Mouse (Mus musculus) hindbrain, embryonic 11.5 days (tissue): ENCODE data around the gene Slc25a24. TPM values are rescaled to one million over a fixed set of nuclear protein-coding genes. Genes with fewer than 3 reads are reported as not detected.

Source experiments
- ATAC-seq: fragments of 200-750 bp; cut with Nextera tagmentation; 2 replicates; pipeline ENCODE4 v1.8.0; 2017; ENCODE audit warnings: mild to moderate bottlenecking, moderate TSS enrichment, moderate library complexity; ENCODE audit not compliant: low FRiP score
- DNase-seq: peaks from one replicate; pipeline ENCODE4 v3.0.0-alpha.2; 2015; ENCODE audit warnings: low spot score
- H3K27ac ChIP-seq: fragments of 300-500 bp; sonication (generic); 2 replicates; pipeline ENCODE4 v1.5.1; 2014; ENCODE audit warnings: mild to moderate bottlenecking, low read depth, low read length
- H3K27me3 ChIP-seq: fragments of 300-500 bp; sonication (generic); 2 replicates; pipeline ENCODE4 v1.6.1; 2014; ENCODE audit warnings: mild to moderate bottlenecking, low read length, moderate library complexity, mixed read lengths; ENCODE audit not compliant: control insufficient read depth, insufficient read depth
- H3K36me3 ChIP-seq: fragments of 300-500 bp; sonication (generic); 2 replicates; pipeline ENCODE4 v1.6.1; 2014; ENCODE audit warnings: mild to moderate bottlenecking, low read length, moderate library complexity, mixed read lengths; ENCODE audit not compliant: control insufficient read depth, insufficient read depth
- H3K4me1 ChIP-seq: fragments of 300-500 bp; sonication (generic); replicated peaks from 2 replicates; pipeline ENCODE4 v1.6.1; 2014; ENCODE audit warnings: low read length, mixed read lengths; ENCODE audit not compliant: control insufficient read depth, insufficient read depth
- H3K4me2 ChIP-seq: fragments of 300-500 bp; sonication (generic); replicated peaks from 2 replicates; pipeline ENCODE4 v1.6.1; 2014; ENCODE audit warnings: mild to moderate bottlenecking, low read depth, low read length
- H3K4me3 ChIP-seq: fragments of 300-500 bp; sonication (generic); 2 replicates; pipeline ENCODE4 v1.5.1; 2014; ENCODE audit warnings: low read depth, low read length
- H3K9ac ChIP-seq: fragments of 300-500 bp; sonication (generic); 2 replicates; pipeline ENCODE4 v1.6.1; 2014; ENCODE audit warnings: low read depth, low read length
- H3K9me3 ChIP-seq: fragments of 300-500 bp; sonication (generic); 2 replicates; pipeline ENCODE4 v1.6.1; 2016; ENCODE audit warnings: low read length; ENCODE audit not compliant: control insufficient read depth
- WGBS: fragments of 180-500 bp; shearing (Covaris S2); extraction: QIAGEN DNeasy Blood & Tissue Kit; methylation state at CpG from one replicate; pipeline ENCODE4 v1.1.7; 2014; 5-methylcytosine and 5-hydroxymethylcytosine counted together
- polyA plus RNA-seq: library from polyadenylated mRNA; unstranded; fragments of >200 nt; fragmentation: Nextera tagmentation; extraction: Ambion mirVana; gene quantifications from 2 replicates; pipeline ENCODE4 v1.2.1, GENCODE M21; 2014

The Slc25a24 gene
- polyA plus RNA-seq, 1 experiment from 2014 or later: 34.6 TPM

GRCm38 (mm10) chr3:109123531-109123981, 607 bp downstream of the Slc25a24 start:
- WGBS: 17% methylated on average over 8 of the region's 8 CpGs
- peak overlapping the region; percentile 79 for H3K4me2 ChIP-seq
- peak; percentile 1; the same call in 1 of the 2 replicates for ATAC-seq
- no peaks in the 10 kb centered on the region for H3K36me3 ChIP-seq
- peak overlapping the region; percentile 94 for H3K9ac ChIP-seq
- H3K9me3 ChIP-seq: no peaks in the 10 kb centered on the region
- peak overlapping the region; percentile 73 for H3K4me3 ChIP-seq
- H3K27ac ChIP-seq: no peak overlapping the region
- H3K4me1 ChIP-seq: no peaks in the 10 kb centered on the region
- no peaks in the 10 kb centered on the region for H3K27me3 ChIP-seq
- DNase-seq: no peak

DNA sequence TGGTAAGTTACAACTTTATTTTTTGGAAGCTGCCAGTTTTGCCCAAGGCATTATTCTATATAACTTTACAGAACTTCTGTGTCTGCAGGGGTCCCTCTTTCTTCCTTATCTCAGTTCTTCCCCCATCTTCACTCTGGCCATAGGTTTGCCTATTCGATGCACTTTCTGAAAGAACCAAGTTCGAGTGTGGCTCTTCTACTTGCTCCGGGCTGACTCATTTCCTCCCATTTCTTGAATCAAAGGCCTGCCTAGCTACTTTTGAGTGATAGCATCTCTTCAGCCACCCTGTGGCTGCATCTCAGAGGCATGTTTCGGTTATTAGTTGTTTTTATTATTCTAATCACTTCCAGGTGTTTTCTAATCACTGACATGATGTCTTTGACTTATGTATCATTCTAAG, 1.1 kb downstream of the Slc25a24 start:
- Histone ChIP-seq H3K4me3 (peak overlapping the region; percentile 73; the same call in 1 of the 2 replicates), H3K36me3 (no peaks in the 10 kb centered on the region), H3K9me3 (no peaks in the 10 kb centered on the region), H3K27ac (no peak overlapping the region), H3K9ac (no peak overlapping the region), H3K4me1 (no peaks in the 10 kb centered on the region), H3K27me3 (no peaks in the 10 kb centered on the region), H3K4me2 (peak overlapping the region; percentile 79)
- DNase-seq: peak; percentile 10
- ATAC-seq: no peak
- 62% methylated on average over 4 of the region's 4 CpGs for WGBS

DNA sequence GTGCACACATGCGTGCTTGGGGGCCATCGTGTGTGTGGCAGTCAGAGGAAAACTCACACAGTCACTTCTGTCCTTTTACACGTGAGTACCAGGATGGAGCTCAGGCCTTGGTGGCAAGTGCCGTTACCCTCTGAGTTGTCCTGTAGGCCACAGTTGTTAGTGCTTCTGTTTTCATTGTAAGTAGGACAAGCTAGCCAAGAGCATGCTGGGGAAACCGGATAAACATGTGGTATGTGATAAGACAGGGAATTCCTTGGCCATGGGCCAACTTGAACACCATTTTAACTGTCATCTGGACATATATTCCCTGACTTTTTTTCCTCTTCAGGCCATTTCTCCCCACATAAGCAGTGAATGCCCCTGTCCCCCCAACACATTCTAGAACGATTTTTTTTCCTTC, 2.6 kb downstream of the Slc25a24 start:
- H3K27me3 ChIP-seq: no peaks in the 10 kb centered on the region
- no peak for DNase-seq
- no peak overlapping the region for H3K9ac ChIP-seq

GRCm38 (mm10) chr3:109129768-109130167, 6.8 kb downstream of the Slc25a24 start:
- Histone ChIP-seq H3K9me3 (no peaks in the 10 kb centered on the region), H3K9ac (no peak overlapping the region), H3K27me3 (no peaks in the 10 kb centered on the region), H3K4me2 (no peak overlapping the region), H3K4me3 (no peak overlapping the region), H3K4me1 (no peaks in the 10 kb centered on the region), H3K36me3 (no peaks in the 10 kb centered on the region), H3K27ac (no peak overlapping the region)
- 81% methylated on average over 5 of the region's 5 CpGs for WGBS
- ATAC-seq (no peak), DNase-seq (no peak)

More for the DNA sequence above, 2.6 kb downstream of the Slc25a24 start:
- Histone ChIP-seq H3K9me3 (no peaks in the 10 kb centered on the region), H3K4me2 (no peak overlapping the region), H3K27ac (no peak overlapping the region), H3K4me1 (no peaks in the 10 kb centered on the region), H3K4me3 (no peak overlapping the region), H3K36me3 (no peaks in the 10 kb centered on the region)
- 93% methylated on average over 6 of the region's 6 CpGs for WGBS
- ATAC-seq: no peak

DNA sequence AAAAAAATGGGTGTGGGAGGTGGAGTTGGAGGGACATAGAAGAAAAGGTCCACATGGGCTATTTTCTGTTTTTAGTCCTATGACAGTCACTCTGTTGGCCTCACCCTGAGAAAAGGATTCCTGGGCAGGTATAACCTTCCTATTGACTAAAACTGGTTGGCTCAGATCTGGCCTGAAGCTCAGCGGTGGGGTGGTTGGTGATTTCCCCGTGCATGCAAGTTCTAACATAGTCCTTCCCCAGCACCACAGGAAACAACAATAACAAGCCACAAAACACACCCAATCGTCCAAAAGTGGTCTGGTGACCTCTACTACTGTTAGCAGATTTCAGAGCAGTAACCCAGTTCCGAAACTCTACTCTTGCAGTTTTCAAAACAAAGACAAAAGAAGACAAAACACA, 10.0 kb downstream of the Slc25a24 start:
- DNase-seq: no peak
- H3K4me2 ChIP-seq: no peak overlapping the region
- no peaks in the 10 kb centered on the region for H3K36me3 ChIP-seq
- no peaks in the 10 kb centered on the region for H3K27me3 ChIP-seq
- no peaks in the 10 kb centered on the region for H3K9me3 ChIP-seq
- ATAC-seq: no peak
- no peaks in the 10 kb centered on the region for H3K4me1 ChIP-seq
- H3K4me3 ChIP-seq: no peak overlapping the region
- H3K27ac ChIP-seq: no peak overlapping the region
- 85% methylated on average over 4 of the region's 4 CpGs for WGBS
- H3K9ac ChIP-seq: no peak overlapping the region

- ATAC-seq (no peak), DNase-seq (no peak)
- Histone ChIP-seq H3K4me1 (no peaks in the 10 kb centered on the region), H3K4me2 (no peak overlapping the region), H3K4me3 (no peak overlapping the region), H3K9ac (no peak overlapping the region), H3K9me3 (no peaks in the 10 kb centered on the region), H3K36me3 (no peaks in the 10 kb centered on the region), H3K27ac (no peak overlapping the region), H3K27me3 (no peaks in the 10 kb centered on the region)
- WGBS: 95% methylated on average over 15 of the region's 15 CpGs
Observed at GRCm38 (mm10) chr3:109134036-109134435, 11.1 kb downstream of the Slc25a24 start.

DNA sequence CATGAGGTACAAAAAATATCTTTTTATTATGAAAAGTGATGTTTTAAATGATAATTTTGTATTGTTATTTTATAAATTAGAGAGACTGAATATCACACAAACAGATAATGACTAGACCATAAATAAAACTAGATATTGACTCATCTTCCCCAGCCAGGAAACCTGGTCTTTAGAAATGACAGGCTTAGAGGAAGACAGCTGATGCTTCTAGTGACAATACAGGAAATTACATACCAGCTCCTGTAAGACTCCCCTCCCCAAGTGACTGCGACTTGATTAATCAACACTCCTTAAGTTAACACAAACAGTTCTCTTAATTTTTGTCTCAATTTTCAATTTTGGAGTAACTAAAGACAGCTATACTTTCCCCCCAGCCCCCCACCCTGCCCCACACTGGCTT, 12.4 kb downstream of the Slc25a24 start:
- no peaks in the 10 kb centered on the region for H3K27me3 ChIP-seq
- H3K27ac ChIP-seq: no peak overlapping the region
- ATAC-seq (no peak), DNase-seq (no peak)
- no peaks in the 10 kb centered on the region for H3K4me1 ChIP-seq
- H3K9me3 ChIP-seq: no peaks in the 10 kb centered on the region
- H3K36me3 ChIP-seq: no peaks in the 10 kb centered on the region
- WGBS: 90% methylated on average over 1 of the region's 1 CpGs
- no peak overlapping the region for H3K4me2 ChIP-seq
- H3K4me3 ChIP-seq: no peak overlapping the region
- H3K9ac ChIP-seq: no peak overlapping the region

DNA sequence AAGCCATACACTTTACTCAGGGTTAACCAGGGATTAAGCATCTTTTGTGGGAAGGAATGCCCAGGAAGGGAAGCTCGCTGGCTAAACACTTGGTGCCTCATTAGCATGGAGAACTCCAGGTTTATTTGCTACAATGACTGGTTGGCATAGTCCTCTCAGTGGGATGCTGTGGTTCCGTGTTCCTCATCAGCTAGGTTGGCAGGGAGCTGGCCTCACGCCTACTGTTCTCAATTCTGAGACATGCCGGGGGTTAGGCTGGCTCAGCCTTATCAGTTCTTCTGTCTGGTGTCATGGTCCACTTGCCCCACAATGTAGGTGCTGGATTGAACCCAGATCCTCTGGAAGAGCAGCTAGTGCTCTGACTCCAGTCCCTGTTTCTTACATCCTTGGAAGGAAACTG, 29.6 kb downstream of the Slc25a24 start:
- Histone ChIP-seq H3K4me2 (no peak overlapping the region), H3K36me3 (no peaks in the 10 kb centered on the region), H3K27me3 (no peaks in the 10 kb centered on the region), H3K4me3 (no peak overlapping the region), H3K27ac (no peak overlapping the region), H3K4me1 (no peaks in the 10 kb centered on the region), H3K9ac (no peak overlapping the region), H3K9me3 (no peaks in the 10 kb centered on the region)
- ATAC-seq (no peak), DNase-seq (no peak)
- 86% methylated on average over 4 of the region's 4 CpGs for WGBS

- no peak overlapping the region for H3K4me2 ChIP-seq
- H3K9me3 ChIP-seq: no peaks in the 10 kb centered on the region
- no peak overlapping the region for H3K9ac ChIP-seq
- no peak for ATAC-seq
- no peaks in the 10 kb centered on the region for H3K36me3 ChIP-seq
- H3K27me3 ChIP-seq: no peaks in the 10 kb centered on the region
- no peak overlapping the region for H3K27ac ChIP-seq
- H3K4me1 ChIP-seq: no peaks in the 10 kb centered on the region
- 94% methylated on average over 6 of the region's 6 CpGs for WGBS
- DNase-seq: no peak
- H3K4me3 ChIP-seq: no peak overlapping the region
Observed at GRCm38 (mm10) chr3:109153410-109153809, 30.5 kb downstream of the Slc25a24 start.
